Mouse (Mus musculus) midbrain, embryonic 15.5 days (tissue): ENCODE results near the gene Steap1. TPM values are rescaled to one million over a fixed set of nuclear protein-coding genes. Genes with fewer than 3 reads are reported as not detected.
A peak's percentile ranks its signal among the peaks of the same experiment; 100 is the strongest.

Experiments
- ATAC-seq: fragments of 200-750 bp; cut with Nextera tagmentation; replicated peaks from 2 replicates; pipeline ENCODE4 v1.8.0; 2017; ENCODE audit warnings: moderate TSS enrichment
- H3K27ac ChIP-seq: fragments of 300-500 bp; sonication (generic); 2 replicates; pipeline ENCODE4 v1.5.1; 2015; ENCODE audit warnings: mild to moderate bottlenecking, inconsistent platforms
- H3K27me3 ChIP-seq: fragments of 300-500 bp; sonication (generic); replicated peaks from 2 replicates; pipeline ENCODE4 v1.6.1; 2015; ENCODE audit warnings: inconsistent platforms
- H3K36me3 ChIP-seq: fragments of 300-500 bp; sonication (generic); replicated peaks from 2 replicates; pipeline ENCODE4 v1.6.1; 2015; ENCODE audit warnings: inconsistent platforms
- H3K4me1 ChIP-seq: fragments of 300-500 bp; sonication (generic); 2 replicates; pipeline ENCODE4 v1.6.1; 2015; ENCODE audit warnings: inconsistent platforms
- H3K4me2 ChIP-seq: fragments of 300-500 bp; sonication (generic); 2 replicates; pipeline ENCODE4 v1.6.1; 2015; ENCODE audit warnings: inconsistent platforms, mild to moderate bottlenecking, moderate library complexity
- H3K4me3 ChIP-seq: fragments of 300-500 bp; sonication (generic); 2 replicates; pipeline ENCODE4 v1.5.1; 2015; ENCODE audit warnings: mild to moderate bottlenecking, inconsistent platforms
- H3K9ac ChIP-seq: fragments of 300-500 bp; sonication (generic); 2 replicates; pipeline ENCODE4 v1.6.1; 2015; ENCODE audit warnings: mild to moderate bottlenecking, inconsistent platforms
- H3K9me3 ChIP-seq: fragments of 300-500 bp; sonication (generic); 2 replicates; pipeline ENCODE4 v1.6.1; 2016; ENCODE audit warnings: inconsistent platforms
- WGBS: fragments of 180-500 bp; shearing (Covaris S2); methylation state at CpG from one replicate; pipeline ENCODE4 v1.1.7; 2015; ENCODE audit warnings: mixed read lengths; 5-methylcytosine and 5-hydroxymethylcytosine counted together
- polyA plus RNA-seq: library from polyadenylated mRNA; unstranded; fragments of >200 nt; fragmentation: Nextera tagmentation; extraction: Ambion mirVana; gene quantifications from 2 replicates; pipeline ENCODE4 v1.2.1, GENCODE M21; 2015

Gene Steap1
- polyA plus RNA-seq, 1 experiment from 2014 or later: 1.2 TPM

DNA sequence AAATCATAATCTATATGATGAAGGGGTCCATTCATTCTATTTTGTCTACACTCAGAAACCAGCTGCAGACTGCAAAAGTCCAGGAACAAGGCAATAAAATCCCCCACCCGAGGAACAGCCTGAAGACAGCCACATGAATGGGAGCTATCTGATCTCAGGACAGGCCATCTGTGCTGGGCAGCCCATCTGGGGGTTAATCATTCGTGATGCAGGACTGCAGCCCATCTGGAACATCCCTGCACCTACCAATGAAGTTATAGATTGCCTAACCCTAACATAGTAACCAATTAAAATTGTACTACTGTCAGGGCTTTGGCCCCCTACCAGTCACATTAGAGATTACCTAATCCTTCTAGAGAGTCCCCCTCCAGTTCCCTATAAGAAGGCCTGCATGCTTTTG, 44.1 kb downstream of the Steap1 start:
- Histone ChIP-seq H3K9ac (no peak overlapping the region), H3K4me2 (no peak overlapping the region), H3K9me3 (no peaks in the 10 kb centered on the region), H3K4me3 (no peak overlapping the region), H3K4me1 (no peaks in the 10 kb centered on the region), H3K36me3 (no peaks in the 10 kb centered on the region), H3K27ac (no peak overlapping the region), H3K27me3 (no peaks in the 10 kb centered on the region)
- WGBS: 42% methylated on average over 2 of the region's 2 CpGs
- no peak for ATAC-seq

- Histone ChIP-seq H3K9me3 (no peaks in the 10 kb centered on the region), H3K4me2 (no peak overlapping the region), H3K27me3 (no peaks in the 10 kb centered on the region), H3K27ac (no peak overlapping the region), H3K4me3 (no peak overlapping the region), H3K9ac (no peak overlapping the region), H3K36me3 (no peaks in the 10 kb centered on the region), H3K4me1 (no peaks in the 10 kb centered on the region)
- 97% methylated on average over 2 of the region's 2 CpGs for WGBS
- no peak for ATAC-seq
Observed at GRCm38 (mm10) chr5:5700386-5700785, 48.7 kb downstream of the Steap1 start.

GRCm38 (mm10) chr5:5698830-5699229, 50.3 kb downstream of the Steap1 start:
- Histone ChIP-seq H3K4me1 (0 out of 2 replicates have a peak, but pooled peaks cover 3% of the 10 kb centered on the region), H3K4me2 (no peak overlapping the region), H3K9ac (no peak overlapping the region), H3K27ac (no peak overlapping the region), H3K36me3 (no peaks in the 10 kb centered on the region), H3K9me3 (no peaks in the 10 kb centered on the region), H3K4me3 (no peak overlapping the region), H3K27me3 (no peaks in the 10 kb centered on the region)
- WGBS: 77% methylated on average over 3 of the region's 3 CpGs
- no peak for ATAC-seq

DNA sequence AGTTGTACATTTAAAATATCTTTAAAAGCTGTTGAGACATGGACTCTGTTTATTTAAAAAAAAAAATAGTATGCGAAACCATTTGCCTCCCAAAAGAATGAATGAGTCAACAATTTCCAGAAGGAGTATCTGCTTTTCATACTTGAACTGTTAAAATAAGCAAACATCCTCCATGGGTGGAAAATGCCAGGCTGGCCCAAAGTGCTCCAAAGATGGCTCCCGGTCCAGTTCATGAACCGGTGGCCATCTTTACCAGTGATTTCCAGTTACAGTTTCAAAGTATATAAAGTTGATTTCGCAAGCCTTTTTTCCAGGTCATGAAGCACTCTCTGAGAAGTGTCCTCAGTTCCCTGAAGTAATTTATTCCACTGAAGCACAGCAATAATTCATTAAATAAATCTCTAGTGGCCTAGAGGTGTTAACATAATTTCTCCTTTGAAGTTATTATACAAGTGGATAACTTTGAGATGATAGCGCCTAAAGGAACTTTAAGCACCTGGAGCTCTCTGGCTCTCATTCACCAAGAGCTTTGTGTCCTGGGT, 53.7 kb downstream of the Steap1 start:
- Histone ChIP-seq H3K27ac (no peak overlapping the region), H3K9me3 (no peaks in the 10 kb centered on the region), H3K4me3 (no peak overlapping the region), H3K36me3 (no peaks in the 10 kb centered on the region), H3K9ac (no peak overlapping the region), H3K4me2 (no peak overlapping the region), H3K27me3 (no peaks in the 10 kb centered on the region), H3K4me1 (peaks cover 13% of the 10 kb centered on the region)
- ATAC-seq: no peak
- 90% methylated on average over 5 of the region's 5 CpGs for WGBS

- Histone ChIP-seq H3K27ac (peak within 1 kb of the TSS; percentile 47; the same call in 1 of the 2 replicates), H3K36me3 (no peaks in the 10 kb centered on the region), H3K27me3 (no peaks in the 10 kb centered on the region), H3K9ac (peak within 1 kb of the TSS; percentile 77), H3K4me2 (peak within 1 kb of the TSS; percentile 74), H3K4me1 (peaks cover 13% of the 10 kb centered on the region), H3K9me3 (no peaks in the 10 kb centered on the region), H3K4me3 (peak within 1 kb of the TSS; percentile 88)
- under 1% methylated on average over 58 of the region's 66 CpGs for WGBS
- peak; percentile 93 for ATAC-seq
Observed at GRCm38 (mm10) chr5:5693956-5694653, 55.0 kb downstream of the Steap1 start, which contains the start of gene Steap2. TSS of gene Steap2 (minus strand) at chr5:5694578.

DNA sequence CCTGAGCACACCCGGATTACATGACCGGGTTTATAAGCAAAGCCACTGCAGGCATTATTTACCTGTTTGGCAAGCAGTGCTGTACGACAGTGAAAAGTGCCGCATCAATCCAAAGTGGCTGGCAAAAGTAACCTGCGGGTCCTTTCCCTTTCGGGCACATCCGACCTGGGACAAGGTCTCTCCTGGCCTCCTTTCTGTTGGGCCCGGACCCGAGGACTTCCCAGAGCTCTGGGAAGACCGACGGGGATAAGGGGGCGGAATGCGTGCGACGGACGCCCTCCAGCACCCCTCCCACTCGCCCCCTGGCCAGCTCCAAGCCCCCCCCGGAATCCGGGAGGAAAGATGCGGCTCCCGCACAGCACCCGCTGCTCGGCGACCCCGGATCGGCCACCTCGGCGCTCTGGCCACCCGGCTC, 55.6 kb downstream of the Steap1 start:
- ATAC-seq: peak; percentile 76
- Histone ChIP-seq H3K9me3 (no peaks in the 10 kb centered on the region), H3K4me2 (peak overlapping the region; percentile 74), H3K27ac (peak overlapping the region; percentile 47; the same call in 1 of the 2 replicates), H3K4me3 (peak overlapping the region; percentile 88), H3K36me3 (no peaks in the 10 kb centered on the region), H3K9ac (peak overlapping the region; percentile 77), H3K27me3 (no peaks in the 10 kb centered on the region), H3K4me1 (peaks cover 13% of the 10 kb centered on the region)
- WGBS: under 1% methylated on average over 28 of the region's 29 CpGs

DNA sequence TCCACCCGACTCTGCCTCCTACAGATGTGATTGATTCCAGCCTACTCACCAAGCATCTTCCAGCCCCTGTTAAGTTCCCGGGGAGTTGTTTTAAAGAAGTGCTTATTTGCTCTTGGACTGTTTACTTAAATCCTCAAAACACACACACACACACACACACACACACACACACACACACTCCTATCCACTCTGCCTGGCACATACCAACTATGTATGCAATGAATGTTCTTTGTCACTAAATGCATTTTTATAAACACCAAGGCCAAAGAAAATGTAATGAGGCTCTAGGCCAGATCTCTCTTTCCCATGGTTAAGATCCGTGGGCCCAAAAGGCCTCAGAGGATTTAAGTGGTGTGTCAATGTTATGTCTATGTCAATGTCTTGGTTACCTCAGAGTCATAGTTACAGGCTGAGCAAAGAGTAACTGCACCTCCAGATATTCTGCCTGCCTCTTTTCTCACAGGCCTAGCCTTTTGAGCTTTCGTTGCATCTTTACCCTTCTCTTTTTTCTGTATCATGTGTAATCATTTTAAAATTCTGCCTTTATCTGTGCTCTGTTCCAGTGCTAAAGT, 56.9 kb downstream of the Steap1 start:
- WGBS: 63% methylated on average over 4 of the region's 4 CpGs
- ATAC-seq: no peak
- no peak overlapping the region for H3K4me2 ChIP-seq

DNA sequence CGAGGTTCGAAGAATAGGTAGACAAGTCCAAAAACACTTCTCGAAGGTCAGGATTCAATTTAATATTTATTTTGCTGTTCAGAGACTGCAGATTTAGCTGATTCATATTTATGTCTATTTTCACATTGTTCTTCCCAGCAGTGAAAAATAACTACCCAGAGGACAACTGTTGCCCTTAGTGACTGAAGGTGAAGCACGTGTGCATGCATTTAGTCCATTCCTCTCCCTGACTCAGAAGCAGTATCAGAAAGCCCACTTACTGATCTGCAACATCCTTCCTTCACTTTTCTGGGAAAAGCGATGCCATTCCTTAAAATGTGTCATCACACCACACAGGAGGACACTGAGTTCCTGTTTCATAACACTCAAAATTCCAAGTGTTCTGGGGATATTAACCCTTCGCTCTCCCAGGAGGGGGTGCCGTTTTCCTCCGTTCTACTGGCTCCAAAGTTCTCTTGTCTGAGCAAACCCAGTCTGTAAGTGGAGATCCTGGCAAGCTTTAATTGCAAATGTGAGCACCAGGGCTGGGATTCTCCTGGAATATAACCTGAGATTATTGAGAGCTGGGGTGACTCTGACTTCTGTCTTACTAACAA, 60.1 kb downstream of the Steap1 start:
- H3K4me2 ChIP-seq: no peak overlapping the region
- no peak for ATAC-seq
- WGBS: 83% methylated on average over 8 of the region's 8 CpGs
- no peak overlapping the region for H3K9ac ChIP-seq
- H3K9me3 ChIP-seq: no peaks in the 10 kb centered on the region
- H3K27me3 ChIP-seq: no peaks in the 10 kb centered on the region
- H3K27ac ChIP-seq: no peak overlapping the region
- no peaks in the 10 kb centered on the region for H3K36me3 ChIP-seq
- peaks cover 9% of the 10 kb centered on the region for H3K4me1 ChIP-seq
- H3K4me3 ChIP-seq: no peak overlapping the region

More for the DNA sequence above, 56.9 kb downstream of the Steap1 start:
- Histone ChIP-seq H3K4me3 (no peak overlapping the region), H3K36me3 (no peaks in the 10 kb centered on the region), H3K27ac (no peak overlapping the region), H3K27me3 (no peaks in the 10 kb centered on the region), H3K9ac (no peak overlapping the region), H3K9me3 (no peaks in the 10 kb centered on the region), H3K4me1 (peaks cover 13% of the 10 kb centered on the region)

- H3K9ac ChIP-seq: no peak overlapping the region
- no peaks in the 10 kb centered on the region for H3K27me3 ChIP-seq
- H3K9me3 ChIP-seq: no peaks in the 10 kb centered on the region
- 88% methylated on average over 6 of the region's 6 CpGs for WGBS
- no peaks in the 10 kb centered on the region for H3K36me3 ChIP-seq
- no peak overlapping the region for H3K4me2 ChIP-seq
- H3K27ac ChIP-seq: no peak overlapping the region
- ATAC-seq: no peak
- no peak overlapping the region for H3K4me3 ChIP-seq
- H3K4me1 ChIP-seq: peaks cover 6% of the 10 kb centered on the region
Observed at GRCm38 (mm10) chr5:5688228-5688627, 60.9 kb downstream of the Steap1 start.

DNA sequence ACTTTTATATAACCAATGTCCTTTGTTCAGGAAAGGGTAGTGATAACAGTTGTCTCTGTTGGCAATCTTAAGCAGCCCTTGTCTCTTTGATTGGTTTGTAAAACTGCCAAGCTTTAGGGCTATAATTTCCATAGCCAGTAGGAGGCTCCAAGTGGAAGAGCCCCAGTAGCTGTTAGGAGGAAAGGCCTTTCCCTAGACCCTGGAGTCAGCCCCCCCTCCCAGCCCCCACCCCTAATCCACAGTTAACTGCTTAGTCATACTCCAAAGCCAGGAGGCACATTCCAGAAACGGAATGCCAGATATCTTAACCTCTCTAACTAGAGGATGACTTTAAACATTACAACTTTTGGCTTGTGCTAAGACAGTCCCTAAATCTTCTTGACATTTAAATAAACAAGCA, 62.2 kb downstream of the Steap1 start:
- no peak for ATAC-seq

More for the DNA sequence above, 62.2 kb downstream of the Steap1 start:
- H3K4me1 ChIP-seq: no peaks in the 10 kb centered on the region
- no peak overlapping the region for H3K4me2 ChIP-seq
- H3K36me3 ChIP-seq: no peaks in the 10 kb centered on the region
- H3K9ac ChIP-seq: no peak overlapping the region
- H3K9me3 ChIP-seq: no peaks in the 10 kb centered on the region
- H3K4me3 ChIP-seq: no peak overlapping the region
- no peak overlapping the region for H3K27ac ChIP-seq
- WGBS: 8% methylated on average over 1 of the region's 1 CpGs
- no peaks in the 10 kb centered on the region for H3K27me3 ChIP-seq
